Mouse (Mus musculus): ENCODE results near the gene Gm47791. TPM values are rescaled to one million over a fixed set of nuclear protein-coding genes. Genes with fewer than 3 reads are reported as not detected.

Gm47791 gene
- polyA plus RNA-seq, 1 experiment = not detected

GRCm38 (mm10) chr1:82787414-82787813 lies 16.4 kb upstream of the Gm47791 start:
- DNase-seq (ENCODE audit: low read depth) = no peak

DNA sequence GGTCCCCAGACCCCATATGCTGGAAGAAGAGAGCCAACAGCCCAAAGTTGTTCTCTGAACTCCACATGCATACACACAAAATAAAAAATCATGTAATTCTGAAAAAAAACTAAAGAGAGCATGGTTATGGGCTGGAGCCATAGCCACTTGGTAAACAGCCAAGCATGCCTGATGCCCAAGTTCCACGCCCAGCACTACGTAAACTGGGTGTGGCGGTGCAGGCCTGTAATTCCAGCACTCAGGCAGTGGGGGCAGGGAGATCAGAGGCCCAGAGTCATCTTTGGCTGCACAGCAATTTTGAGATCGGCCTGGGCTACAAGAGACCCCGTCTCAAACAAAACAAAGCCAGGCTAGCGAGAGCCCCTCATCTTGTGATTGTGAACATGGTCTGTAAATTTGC lies 14.5 kb upstream of the Gm47791 start:
- no peak for DNase-seq (ENCODE audit: low read depth)

- DNase-seq (ENCODE audit: low read depth) = no peak
Observed at GRCm38 (mm10) chr1:82783559-82783958, 12.5 kb upstream of the Gm47791 start.

- no peak for DNase-seq (ENCODE audit: low read depth)
Observed at GRCm38 (mm10) chr1:82779388-82779966, 8.4 kb upstream of the Gm47791 start.

DNA sequence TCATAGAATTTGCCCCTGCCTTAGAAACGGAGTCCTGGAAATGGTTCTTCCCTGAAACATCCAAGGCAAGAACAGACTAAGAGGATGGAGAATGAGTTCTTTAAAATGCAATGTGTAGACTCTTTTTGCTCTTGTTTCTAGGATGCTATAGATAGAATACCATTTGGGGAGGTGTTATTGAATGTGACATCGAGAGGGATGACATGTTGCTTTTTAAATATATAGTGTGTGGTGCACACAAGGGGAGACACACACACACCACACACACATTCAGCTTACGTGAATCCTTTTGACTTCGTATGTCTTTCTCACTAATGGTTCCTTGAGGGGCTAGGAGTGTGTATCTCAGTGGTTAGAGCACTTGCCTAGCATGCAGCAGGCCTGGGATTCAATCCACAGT lies 4.2 kb upstream of the Gm47791 start:
- no peak for DNase-seq (ENCODE audit: low read depth)

DNA sequence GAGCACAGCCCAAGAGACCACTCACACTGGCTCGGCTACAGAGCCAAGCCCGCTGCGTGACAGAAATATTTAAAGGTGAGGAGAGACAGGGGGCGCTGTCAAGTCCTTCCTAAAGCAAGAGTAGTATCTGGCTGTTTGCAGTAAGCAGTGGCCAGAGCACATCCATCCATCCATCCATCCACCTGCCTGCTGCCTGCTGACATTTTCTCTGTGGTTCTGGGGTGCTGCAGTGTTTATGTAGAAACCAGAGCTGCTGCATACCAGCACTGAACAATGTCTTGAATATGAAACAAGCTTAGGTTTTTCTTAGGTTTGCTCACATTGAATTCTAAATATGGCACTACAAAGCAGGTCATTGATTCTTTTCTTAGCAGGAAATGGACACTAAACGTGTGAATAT lies 2.2 kb upstream of the Gm47791 start:
- DNase-seq (ENCODE audit: low read depth) = no peak

DNA sequence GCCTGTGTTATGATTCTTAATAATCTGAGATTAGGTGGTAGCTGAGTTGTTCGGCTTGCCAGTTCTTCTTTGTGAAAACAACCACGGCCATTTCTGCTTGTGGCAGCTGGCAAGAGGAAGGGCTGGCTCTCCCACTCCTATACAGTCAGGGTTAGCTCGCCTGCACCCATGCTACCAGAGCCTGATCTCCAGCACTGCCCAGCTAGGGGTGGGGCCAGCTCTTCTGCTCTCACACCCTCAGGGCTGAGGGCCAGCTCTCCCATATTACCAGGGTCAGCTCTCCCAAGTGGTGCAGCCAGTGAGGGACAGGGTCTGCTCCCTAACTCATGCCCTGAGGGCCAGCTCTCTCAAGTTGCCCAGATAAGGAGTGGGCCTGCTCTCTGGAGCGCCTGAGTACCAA lies 1.4 kb upstream of the Gm47791 start:
- no peak for DNase-seq (ENCODE audit: low read depth)

DNA sequence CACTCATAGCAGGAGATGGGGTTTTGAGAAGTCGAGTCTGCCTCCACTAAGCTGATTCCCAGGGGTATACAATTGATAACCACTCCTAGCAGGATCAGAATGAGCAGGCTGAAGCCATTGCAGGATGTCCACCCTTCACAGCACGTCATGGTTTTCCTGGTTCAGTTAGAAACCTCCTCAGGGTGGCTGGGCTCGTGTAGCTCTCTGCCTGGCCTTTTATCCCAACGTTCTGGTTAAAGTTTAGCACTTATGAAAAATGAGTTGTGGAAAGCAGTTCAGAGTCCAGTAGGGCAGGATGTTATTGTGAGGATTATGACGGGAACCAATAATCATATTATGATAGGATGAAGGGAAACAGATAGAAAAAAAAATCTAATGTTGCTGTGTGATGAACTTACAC lies 2.8 kb downstream of the Gm47791 start, which contains the start of gene Tm4sf20:
Gene Tm4sf20, minus strand, starts transcription at position 193 of the 400 bp plus-strand sequence.
- DNase-seq (ENCODE audit: low read depth) = no peak

DNA sequence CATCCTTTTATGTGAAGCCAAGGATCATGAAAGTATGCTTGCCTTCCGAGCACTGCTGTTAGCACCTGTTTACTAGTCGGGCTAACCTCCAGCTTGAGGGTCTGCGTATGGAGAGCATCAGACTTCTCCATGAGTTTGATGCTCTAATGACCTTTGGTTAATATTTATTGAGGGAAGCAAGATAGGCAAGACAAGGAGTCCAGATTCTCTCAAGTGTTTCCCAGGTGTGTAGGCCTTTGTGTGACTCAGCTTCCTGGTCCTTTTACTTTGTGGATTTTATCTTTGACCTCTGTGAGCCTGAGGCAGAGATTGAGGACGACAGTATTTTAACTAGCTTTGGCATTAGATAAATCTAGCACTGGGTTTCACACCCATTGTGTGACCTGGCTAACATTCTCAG lies 4.4 kb downstream of the Gm47791 start:
- DNase-seq (ENCODE audit: low read depth) = no peak

DNA sequence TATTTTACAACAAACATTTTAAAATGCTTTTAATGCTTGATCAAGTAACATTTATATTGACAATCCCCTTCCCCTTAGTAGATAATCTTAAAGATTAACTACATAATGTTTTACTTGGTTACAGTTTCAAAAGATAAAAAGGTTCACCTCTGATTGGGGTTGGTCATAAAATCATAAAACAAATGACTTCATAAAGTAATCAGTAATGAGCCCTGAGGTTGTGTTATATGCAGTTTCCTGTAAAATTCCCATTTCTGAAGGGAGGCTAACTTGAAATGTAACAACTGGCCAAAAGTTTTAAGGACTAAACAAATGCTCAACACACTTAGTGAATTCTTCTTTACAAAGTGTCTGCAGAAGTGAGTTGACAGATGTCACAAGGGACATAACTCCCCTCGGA lies 4.8 kb downstream of the Gm47791 start:
- no peak for DNase-seq (ENCODE audit: low read depth)

DNA sequence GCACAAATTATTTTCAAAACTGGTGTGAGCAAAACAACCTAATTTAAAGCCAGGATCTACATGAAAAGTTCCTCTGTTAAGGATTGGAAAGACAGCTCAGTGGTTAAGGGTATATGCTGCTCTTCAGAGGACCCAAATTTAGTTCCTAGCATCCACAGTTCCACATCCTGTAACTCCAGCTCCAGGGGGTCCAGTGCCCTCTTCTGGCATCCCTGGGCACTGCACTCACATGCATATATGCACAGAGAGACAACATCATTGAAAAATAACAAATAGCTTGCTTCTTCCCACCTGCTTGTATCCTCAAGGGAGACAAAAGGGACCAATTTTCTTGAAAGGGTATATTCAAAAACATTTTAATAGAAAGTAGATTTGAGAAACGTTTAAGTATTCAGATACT lies 8.8 kb downstream of the Gm47791 start:
- DNase-seq (ENCODE audit: low read depth) = no peak

GRCm38 (mm10) chr1:82761454-82762169 lies 9.4 kb downstream of the Gm47791 start:
- no peak for DNase-seq (ENCODE audit: low read depth)

DNA sequence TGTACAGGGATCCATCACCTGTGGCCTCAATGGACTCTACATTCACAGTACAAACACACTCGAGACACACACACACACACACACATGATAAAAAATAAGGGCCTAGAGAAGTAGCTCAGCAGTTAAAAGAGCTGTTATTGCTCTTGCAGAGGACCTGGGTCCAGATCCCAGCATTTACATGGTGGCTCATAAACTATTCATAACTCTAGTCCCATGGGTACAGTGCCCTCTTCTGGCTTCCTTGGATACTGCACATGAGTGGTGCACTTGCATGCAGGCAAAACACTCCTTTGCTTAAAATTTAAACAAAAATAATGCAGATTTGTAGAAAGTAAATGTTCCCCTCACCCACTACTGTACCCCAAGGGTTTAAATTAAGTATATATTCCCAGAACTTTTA lies 11.5 kb downstream of the Gm47791 start:
- no peak for DNase-seq (ENCODE audit: low read depth)

DNA sequence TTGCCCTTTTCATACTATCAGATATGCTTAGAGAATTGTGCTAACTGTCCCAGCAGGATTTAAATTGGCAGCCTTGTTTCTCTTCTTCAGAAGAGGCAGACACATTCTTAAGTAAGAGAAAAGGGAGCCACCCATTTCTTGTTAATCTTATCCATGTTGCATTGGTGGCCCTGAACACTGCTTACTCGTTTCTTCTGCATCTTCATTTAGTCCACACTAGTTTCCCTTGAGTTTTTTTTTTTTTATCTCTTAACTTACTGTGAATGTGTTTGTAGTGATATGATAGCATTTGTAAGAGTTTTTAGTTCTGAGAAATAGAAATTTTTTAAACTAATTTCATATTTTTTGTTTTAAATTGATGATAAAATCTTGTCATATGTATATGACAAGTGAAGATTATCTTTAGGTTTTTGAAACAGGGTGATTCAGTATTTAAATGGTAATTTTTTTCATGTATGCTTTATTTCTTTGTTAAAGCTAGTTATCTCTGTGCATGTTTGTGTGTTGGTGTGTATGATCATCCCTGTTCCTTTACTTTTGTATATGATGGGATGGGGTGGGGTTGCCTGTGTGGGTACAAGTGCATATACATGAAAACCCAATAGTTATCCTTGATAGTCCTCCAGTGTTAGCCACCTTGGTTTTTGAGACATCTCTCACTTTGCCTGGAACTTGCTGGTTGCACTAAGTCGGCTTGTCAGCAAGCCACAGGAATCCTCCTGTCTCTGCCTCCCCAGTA lies 23.2 kb downstream of the Gm47791 start:
- no peak for DNase-seq (ENCODE audit: low read depth)

- no peak for DNase-seq (ENCODE audit: low read depth)
Observed at GRCm38 (mm10) chr1:82746408-82746807, 24.6 kb downstream of the Gm47791 start.

- DNase-seq (ENCODE audit: low read depth) = no peak
Observed at GRCm38 (mm10) chr1:82743962-82744361, 27.1 kb downstream of the Gm47791 start.

DNA sequence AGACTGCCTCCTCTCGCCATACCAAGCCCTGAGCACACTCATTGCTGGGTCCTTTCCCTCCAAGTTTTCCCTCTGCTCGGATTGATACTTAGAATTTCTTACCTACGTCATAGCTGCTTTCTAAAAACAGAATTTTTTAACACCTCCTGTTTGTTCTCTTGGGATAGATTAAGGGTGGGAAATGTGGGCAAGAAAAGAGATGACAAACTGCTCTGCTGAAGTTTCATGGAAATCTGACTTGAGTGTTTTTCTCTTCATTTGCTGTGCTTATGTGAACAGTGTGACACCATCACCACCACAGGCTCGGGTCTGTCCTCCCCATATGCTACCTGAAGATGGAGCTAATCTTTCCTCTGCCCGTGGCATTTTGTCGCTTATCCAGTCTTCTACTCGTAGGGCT lies 29.5 kb downstream of the Gm47791 start:
- no peak for DNase-seq (ENCODE audit: low read depth)

- no peak for DNase-seq (ENCODE audit: low read depth)
Observed at GRCm38 (mm10) chr1:82738066-82738465, 33.0 kb downstream of the Gm47791 start.

GRCm38 (mm10) chr1:82733357-82733756 lies 37.7 kb downstream of the Gm47791 start:
- DNase-seq (ENCODE audit: low read depth) = no peak

DNA sequence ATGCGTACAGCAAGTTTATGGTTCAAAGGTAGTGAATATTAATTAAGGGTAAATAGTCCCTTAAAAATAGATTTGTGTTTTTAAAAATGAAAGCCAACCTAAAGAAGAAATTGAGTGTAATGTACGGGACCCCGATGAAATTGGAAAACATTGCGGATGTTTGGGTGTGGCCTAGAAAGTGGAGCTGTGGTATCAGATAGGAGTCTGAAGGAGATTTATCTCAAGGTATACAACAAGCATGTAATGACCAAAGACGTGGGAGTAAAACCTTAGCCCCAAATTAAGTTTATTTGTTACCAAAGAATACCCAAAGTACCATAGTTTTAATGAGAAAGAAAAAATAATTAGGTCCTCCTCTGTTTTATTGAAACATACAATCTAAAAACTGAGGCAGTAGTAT lies 44.6 kb downstream of the Gm47791 start:
- no peak for DNase-seq (ENCODE audit: low read depth)

DNA sequence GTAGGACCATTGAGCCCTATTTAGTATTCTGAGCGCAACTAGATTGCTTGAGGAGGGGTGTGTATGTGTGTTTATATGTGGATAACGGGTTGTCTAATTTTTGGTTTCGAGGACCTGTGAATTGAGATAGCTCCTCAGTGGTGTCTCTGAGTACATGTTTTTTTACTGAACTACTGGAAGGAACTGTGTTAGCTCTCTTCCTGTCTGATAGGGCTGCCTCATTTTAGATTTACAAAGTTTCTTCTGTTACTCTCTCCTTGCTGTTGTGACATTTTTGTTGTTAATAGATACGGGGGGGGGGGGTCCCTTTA lies 45.2 kb downstream of the Gm47791 start:
- no peak for DNase-seq (ENCODE audit: low read depth)

DNA sequence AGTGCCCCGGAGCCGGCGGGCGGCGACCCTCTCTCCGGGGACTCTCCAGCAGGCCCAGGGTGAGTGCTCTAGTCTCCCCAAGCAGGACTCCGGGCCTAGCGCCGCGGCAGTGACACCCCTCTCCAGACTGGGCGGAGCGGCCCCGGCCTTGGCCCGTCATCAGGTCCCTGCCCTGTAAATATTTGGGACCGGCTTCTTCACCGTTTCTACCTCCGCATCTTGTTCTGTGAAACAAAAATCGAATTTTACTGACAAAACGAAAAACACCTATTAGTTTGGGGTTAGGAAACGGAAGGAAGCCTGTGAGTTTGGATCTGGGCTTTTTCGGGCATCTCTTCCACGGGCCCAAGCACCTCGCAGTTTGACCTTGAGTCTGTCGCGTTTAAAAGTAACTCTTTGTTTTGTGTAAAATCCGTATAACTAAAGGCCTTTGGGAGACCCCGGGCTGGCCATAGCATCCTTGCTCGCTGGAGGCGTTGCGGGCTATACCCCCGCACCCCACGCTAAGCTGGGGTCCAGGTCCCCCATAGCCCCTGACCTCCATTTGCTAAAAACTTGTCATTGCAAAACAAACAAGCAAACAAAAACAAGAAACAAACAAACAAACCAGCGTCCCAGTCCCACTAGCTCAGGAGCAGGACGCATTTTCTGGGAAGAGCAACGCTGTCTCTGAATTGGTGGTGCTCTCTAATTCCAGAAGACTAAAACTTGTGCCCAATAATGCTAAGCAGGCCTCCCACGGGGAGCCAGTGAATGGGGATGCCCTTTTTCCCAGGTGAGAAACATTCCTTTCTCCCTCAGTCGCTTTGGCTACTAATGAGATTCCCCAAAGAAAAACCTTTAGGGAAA lies 45.8 kb downstream of the Gm47791 start:
- DNase-seq (ENCODE audit: low read depth) = peak; percentile 36
